Mouse (Mus musculus): ENCODE data around the gene Nasp. TPM values are rescaled to one million over a fixed set of nuclear protein-coding genes. Genes with fewer than 3 reads are reported as not detected.

Gene Nasp
- polyA plus RNA-seq, 1 experiment: 44.2 TPM

GRCm38 (mm10) chr4:116644326-116644725 lies 16.6 kb upstream of the Nasp start:
- TF ChIP-seq CTCF (IDR thresholded peaks at IDR 0.05; ENCODE audit: low read depth, low read length): no peak
- TF ChIP-seq POLR2A (IDR thresholded peaks at IDR 0.05; ENCODE audit: borderline replicate concordance, low read depth, low read length): no peak
- H3K27ac ChIP-seq (ENCODE audit: insufficient read depth, low read depth, low read length): no peak overlapping the region
- H3K4me3 ChIP-seq (ENCODE audit: insufficient read depth, low read length): no peak overlapping the region
- H3K4me1 ChIP-seq (ENCODE audit: control insufficient read depth, insufficient read depth, low read length): peaks cover 22% of the 10 kb centered on the region

GRCm38 (mm10) chr4:116642071-116642470 lies 14.3 kb upstream of the Nasp start:
- TF ChIP-seq CTCF (IDR thresholded peaks at IDR 0.05; ENCODE audit: low read depth, low read length): no peak
- TF ChIP-seq POLR2A (IDR thresholded peaks at IDR 0.05; ENCODE audit: borderline replicate concordance, low read depth, low read length): no peak
- Histone ChIP-seq H3K4me3 (ENCODE audit: insufficient read depth, low read length) (no peak overlapping the region), H3K4me1 (ENCODE audit: control insufficient read depth, insufficient read depth, low read length) (peaks cover 15% of the 10 kb centered on the region), H3K27ac (ENCODE audit: insufficient read depth, low read depth, low read length) (no peak overlapping the region)

- H3K27ac ChIP-seq (ENCODE audit: insufficient read depth, low read depth, low read length): no peak overlapping the region
- H3K4me3 ChIP-seq (ENCODE audit: insufficient read depth, low read length): no peak overlapping the region
- TF ChIP-seq POLR2A (IDR thresholded peaks at IDR 0.05; ENCODE audit: borderline replicate concordance, low read depth, low read length): no peak
- no peak for TF ChIP-seq CTCF (IDR thresholded peaks at IDR 0.05; ENCODE audit: low read depth, low read length)
- no peaks in the 10 kb centered on the region for H3K4me1 ChIP-seq (ENCODE audit: control insufficient read depth, insufficient read depth, low read length)
These were observed 11.1 kb upstream of the Nasp start for GRCm38 (mm10) chr4:116638821-116639220.

GRCm38 (mm10) chr4:116635197-116635596 lies 7.5 kb upstream of the Nasp start:
- TF ChIP-seq CTCF (IDR thresholded peaks at IDR 0.05; ENCODE audit: low read depth, low read length) (no peak), POLR2A (IDR thresholded peaks at IDR 0.05; ENCODE audit: borderline replicate concordance, low read depth, low read length) (no peak)
- Histone ChIP-seq H3K4me1 (ENCODE audit: control insufficient read depth, insufficient read depth, low read length) (peaks cover 9% of the 10 kb centered on the region), H3K27ac (ENCODE audit: insufficient read depth, low read depth, low read length) (no peak overlapping the region), H3K4me3 (ENCODE audit: insufficient read depth, low read length) (no peak overlapping the region)

GRCm38 (mm10) chr4:116627359-116627716 lies 403 bp downstream of the Nasp start:
- peak overlapping the region; percentile 100 for H3K4me3 ChIP-seq (ENCODE audit: insufficient read depth, low read length)
- H3K4me1 ChIP-seq (ENCODE audit: control insufficient read depth, insufficient read depth, low read length): peaks cover 22% of the 10 kb centered on the region
- peak overlapping the region; percentile 83 for H3K27ac ChIP-seq (ENCODE audit: insufficient read depth, low read depth, low read length)
- TF ChIP-seq POLR2A (IDR thresholded peaks at IDR 0.05; ENCODE audit: borderline replicate concordance, low read depth, low read length): peak; percentile 75; the same call in 1 of the 2 replicates
- no peak for TF ChIP-seq CTCF (IDR thresholded peaks at IDR 0.05; ENCODE audit: low read depth, low read length)

- peak overlapping the region; percentile 83 for H3K27ac ChIP-seq (ENCODE audit: insufficient read depth, low read depth, low read length)
- H3K4me3 ChIP-seq (ENCODE audit: insufficient read depth, low read length): peak overlapping the region; percentile 100
- TF ChIP-seq CTCF (IDR thresholded peaks at IDR 0.05; ENCODE audit: low read depth, low read length): no peak
- TF ChIP-seq POLR2A (IDR thresholded peaks at IDR 0.05; ENCODE audit: borderline replicate concordance, low read depth, low read length): no peak
- peaks cover 22% of the 10 kb centered on the region for H3K4me1 ChIP-seq (ENCODE audit: control insufficient read depth, insufficient read depth, low read length)
These were observed 933 bp downstream of the Nasp start for GRCm38 (mm10) chr4:116626658-116627358.

- H3K4me1 ChIP-seq (ENCODE audit: control insufficient read depth, insufficient read depth, low read length): peaks cover 13% of the 10 kb centered on the region
- TF ChIP-seq POLR2A (IDR thresholded peaks at IDR 0.05; ENCODE audit: borderline replicate concordance, low read depth, low read length) (no peak), CTCF (IDR thresholded peaks at IDR 0.05; ENCODE audit: low read depth, low read length) (no peak)
- no peak overlapping the region for H3K27ac ChIP-seq (ENCODE audit: insufficient read depth, low read depth, low read length)
- no peak overlapping the region for H3K4me3 ChIP-seq (ENCODE audit: insufficient read depth, low read length)
These were observed 2.9 kb downstream of the Nasp start for GRCm38 (mm10) chr4:116624831-116625230.

GRCm38 (mm10) chr4:116615237-116615636 lies 12.5 kb downstream of the Nasp start:
- no peak overlapping the region for H3K4me3 ChIP-seq (ENCODE audit: insufficient read depth, low read length)
- no peak for TF ChIP-seq POLR2A (IDR thresholded peaks at IDR 0.05; ENCODE audit: borderline replicate concordance, low read depth, low read length)
- no peak for TF ChIP-seq CTCF (IDR thresholded peaks at IDR 0.05; ENCODE audit: low read depth, low read length)
- H3K27ac ChIP-seq (ENCODE audit: insufficient read depth, low read depth, low read length): no peak overlapping the region
- H3K4me1 ChIP-seq (ENCODE audit: control insufficient read depth, insufficient read depth, low read length): no peaks in the 10 kb centered on the region

- Histone ChIP-seq H3K27ac (ENCODE audit: insufficient read depth, low read depth, low read length) (no peak overlapping the region), H3K4me3 (ENCODE audit: insufficient read depth, low read length) (no peak overlapping the region), H3K4me1 (ENCODE audit: control insufficient read depth, insufficient read depth, low read length) (no peaks in the 10 kb centered on the region)
- no peak for TF ChIP-seq CTCF (IDR thresholded peaks at IDR 0.05; ENCODE audit: low read depth, low read length)
- TF ChIP-seq POLR2A (IDR thresholded peaks at IDR 0.05; ENCODE audit: borderline replicate concordance, low read depth, low read length): no peak
These were observed 15.1 kb downstream of the Nasp start for GRCm38 (mm10) chr4:116612621-116613020.

GRCm38 (mm10) chr4:116596978-116597881 lies 30.5 kb downstream of the Nasp start:
- Histone ChIP-seq H3K4me1 (ENCODE audit: control insufficient read depth, insufficient read depth, low read length) (peaks cover 5% of the 10 kb centered on the region), H3K4me3 (ENCODE audit: insufficient read depth, low read length) (peak overlapping the region; percentile 72), H3K27ac (ENCODE audit: insufficient read depth, low read depth, low read length) (peak overlapping the region; percentile 50)
- no peak for TF ChIP-seq CTCF (IDR thresholded peaks at IDR 0.05; ENCODE audit: low read depth, low read length)
- peak; percentile 51; the same call in 1 of the 2 replicates for TF ChIP-seq POLR2A (IDR thresholded peaks at IDR 0.05; ENCODE audit: borderline replicate concordance, low read depth, low read length)

Data from bone marrow macrophage, adult 2 months (primary cell).